Mouse (Mus musculus) activated CD4-positive, CD25-positive, alpha-beta regulatory T cell, adult 4 months (primary cell): ENCODE data around the gene Acan. TPM values are rescaled to one million over a fixed set of nuclear protein-coding genes. Genes with fewer than 3 reads are reported as not detected.

Source experiments
- ATAC-seq: one replicate; pipeline ENCODE4 v1.8.0; 2017
- polyA plus RNA-seq, 2 experiments: library from polyadenylated mRNA; unstranded; fragments of 100-300 nt; shearing (Covaris generic); gene quantifications; one replicate each; pipeline ENCODE4 v1.2.1; 2017

Gene Acan
- polyA plus RNA-seq, 2 experiments from 2014 or later, result not detected

GRCm38 (mm10) chr7:79139891-79140591 is 86.8 kb downstream of the Acan start:
- ATAC-seq, result no peak

DNA sequence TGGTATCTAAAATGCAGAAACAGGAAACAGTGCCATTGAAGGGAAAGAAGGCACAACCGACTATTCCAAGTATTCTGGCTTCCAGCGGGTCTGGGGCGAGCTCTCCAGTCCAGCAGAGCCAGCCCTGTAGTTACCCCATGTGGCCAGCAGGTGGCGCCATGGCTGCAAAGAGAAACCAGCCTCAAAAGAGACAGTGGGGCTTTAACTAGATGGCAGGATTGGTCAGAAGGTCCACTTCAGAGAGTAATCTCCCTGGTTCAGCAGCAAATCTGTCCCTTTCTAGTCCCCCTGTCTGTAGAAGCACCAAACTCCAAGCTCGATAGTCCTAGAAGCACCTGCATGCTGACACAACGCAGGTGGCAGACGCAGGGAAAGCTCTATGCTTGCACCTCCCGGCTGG is 87.6 kb downstream of the Acan start:
- ATAC-seq, result no peak

DNA sequence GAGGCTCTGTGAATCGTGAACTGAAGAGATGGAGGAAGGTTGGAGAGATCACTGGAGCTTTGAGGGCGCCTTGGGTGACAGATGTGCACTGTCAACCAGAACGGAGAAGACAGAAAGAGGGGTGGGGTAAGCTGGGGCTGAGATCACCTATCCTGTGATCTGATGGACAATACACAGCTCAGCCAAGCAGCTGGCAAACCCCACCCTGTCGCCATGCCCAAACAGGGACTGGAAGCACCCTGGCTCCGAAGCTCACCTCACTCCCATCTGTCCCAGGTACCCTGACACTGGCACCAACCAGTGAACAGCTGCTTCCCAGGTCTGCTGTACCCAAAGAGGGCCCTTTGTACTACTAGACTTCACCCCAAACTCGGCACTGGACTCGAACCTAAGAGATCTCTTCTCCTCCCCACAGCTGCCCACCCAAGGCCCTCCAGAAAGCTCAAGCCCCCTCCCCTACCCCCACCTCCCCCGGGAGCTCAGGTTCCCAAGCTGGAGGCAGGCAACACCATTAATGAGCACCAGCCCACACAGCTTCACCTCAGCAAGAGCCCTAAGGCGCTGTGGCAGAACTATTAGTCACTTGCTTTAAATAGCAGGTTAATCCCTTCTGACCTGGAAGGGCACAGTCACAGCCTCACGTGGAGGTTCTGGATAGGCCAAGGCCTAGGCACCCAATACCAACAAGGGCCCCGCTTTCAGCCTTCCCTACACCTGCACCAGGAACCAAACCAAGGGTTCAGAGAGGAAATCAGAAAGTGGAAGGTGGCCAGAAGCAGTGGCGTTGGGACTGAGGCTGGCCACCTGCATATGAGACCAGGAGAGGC is 93.9 kb downstream of the Acan start:
- no peak for ATAC-seq

GRCm38 (mm10) chr7:79147931-79148653 is 94.8 kb downstream of the Acan start:
- ATAC-seq, result no peak

GRCm38 (mm10) chr7:79148711-79149266 is 95.5 kb downstream of the Acan start, which contains the start of gene Mfge8:
Mfge8 (minus strand) TSS chr7:79149060.
- ATAC-seq, result peak; percentile 83

DNA sequence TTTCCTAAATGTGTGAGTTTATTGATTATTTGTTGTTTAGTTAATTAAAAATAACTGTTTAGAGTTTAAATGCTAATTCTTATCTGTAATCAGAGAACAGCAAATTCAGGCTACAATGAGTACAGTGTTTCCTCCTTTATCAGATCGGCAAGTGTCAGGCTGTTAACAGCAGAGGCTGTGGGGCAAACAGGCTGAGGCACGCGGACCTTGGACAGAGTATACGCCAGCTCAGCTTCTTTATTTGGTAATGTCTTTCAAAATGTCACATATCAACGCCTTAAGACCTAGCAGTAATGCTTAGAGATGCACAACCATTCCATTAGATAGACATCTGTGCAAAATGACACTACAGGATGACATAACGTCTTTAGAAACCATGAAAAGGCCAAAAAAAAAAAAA is 96.2 kb downstream of the Acan start:
- no peak for ATAC-seq

GRCm38 (mm10) chr7:79159406-79159805 is 106.1 kb downstream of the Acan start:
- no peak for ATAC-seq

Other genes with a start within 250 kb of the Acan start
- 10 to 100 TPM; 15.7 to 18.8 TPM for gene Det1, start 206.2 kb upstream of the Acan start, polyA plus RNA-seq
- gene Aen, start 157.6 kb upstream of the Acan start, polyA plus RNA-seq, result 10 to 100 TPM; 22.0 to 25.4 TPM
- 100 to 1,000 TPM; 113 to 119 TPM for gene Isg20, start 140.1 kb upstream of the Acan start, polyA plus RNA-seq
- gene Hapln3, start 77.5 kb downstream of the Acan start, polyA plus RNA-seq, result under 1 TPM in 1 of 2 experiments, not detected in 1; 0.42 TPM
- 10 to 100 TPM; 21.9 to 23.7 TPM for gene Mfge8, start 95.6 kb downstream of the Acan start, polyA plus RNA-seq
- 10 to 100 TPM; 16.9 to 27.7 TPM for gene Abhd2, start 219.7 kb downstream of the Acan start, polyA plus RNA-seq